Mouse (Mus musculus): ENCODE data around the gene Gm14139.

- TF ChIP-seq POLR2A (IDR thresholded peaks at IDR 0.05; ENCODE audit: low read depth, low read length) (no peak), CTCF (conservative IDR thresholded peaks at IDR 0.05; ENCODE audit: insufficient read depth, insufficient read length, low read depth, low read length) (no peak)
These were observed 48.8 kb upstream of the Gm14139 start for GRCm38 (mm10) chr2:150132773-150133172.
